Mouse (Mus musculus): Measurements from ENCODE around the gene Proser3.

Gene Proser3

DNA sequence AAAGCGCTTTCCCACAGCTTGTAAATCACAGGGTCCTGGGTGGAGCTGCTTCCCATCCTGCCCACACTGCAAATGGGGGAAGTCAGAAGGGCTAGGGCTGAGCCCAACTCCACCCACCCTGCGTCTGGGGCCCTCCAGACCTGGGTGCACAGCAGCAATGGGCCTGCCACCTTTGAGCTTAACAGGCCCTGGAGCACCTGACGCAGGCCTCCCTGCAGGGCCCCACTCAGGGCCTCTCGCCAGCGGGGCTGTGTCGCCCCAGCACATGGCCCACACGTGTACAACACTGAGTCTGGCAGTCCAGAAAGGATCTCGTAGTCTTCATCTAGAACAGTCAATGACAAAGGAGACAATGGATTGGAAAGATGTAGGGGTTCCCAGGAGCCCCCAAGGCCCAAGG, 27.9 kb upstream of the Proser3 start:
- no peak for DNase-seq (ENCODE audit: extremely low spot score)

DNA sequence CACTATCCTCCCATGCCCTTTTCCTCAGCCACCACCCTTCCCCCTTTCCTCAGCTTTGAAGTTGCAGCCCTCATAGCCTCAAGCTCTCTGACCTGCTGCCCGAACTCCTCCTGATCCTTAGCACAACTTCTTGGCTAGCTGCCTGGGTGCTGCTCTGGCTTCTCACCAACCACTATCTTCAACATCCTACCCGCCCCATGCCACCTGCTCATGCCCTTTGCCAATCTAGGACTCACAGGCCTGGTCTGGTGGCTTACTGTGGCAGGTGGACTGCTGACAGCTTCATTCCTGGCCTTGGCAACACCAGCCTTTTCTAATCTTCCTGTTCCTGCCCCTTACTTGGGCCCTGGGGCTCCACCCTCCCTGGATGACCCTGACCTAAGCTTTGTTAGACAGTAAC, 20.9 kb upstream of the Proser3 start:
- DNase-seq (ENCODE audit: extremely low spot score), result no peak

DNA sequence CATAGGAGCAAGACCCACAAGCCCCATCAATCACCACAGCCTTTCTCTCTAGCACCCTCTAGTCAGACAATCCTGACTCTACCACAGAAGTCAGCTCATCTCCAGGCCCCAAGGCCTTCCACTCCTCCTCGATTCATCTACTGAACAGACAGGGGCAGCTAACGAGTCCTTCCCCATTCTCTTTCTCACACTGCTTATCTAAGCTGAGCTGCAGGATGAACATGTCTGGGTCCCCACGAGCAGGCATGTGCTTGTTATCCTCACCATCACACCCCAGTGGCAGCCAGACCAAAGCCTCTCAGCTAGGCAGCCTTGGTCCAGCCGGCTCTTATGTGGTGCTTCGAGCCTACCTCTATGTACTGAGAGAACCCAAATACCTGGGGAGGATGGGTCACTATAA, 20.3 kb upstream of the Proser3 start:
- no peak for DNase-seq (ENCODE audit: extremely low spot score)

DNA sequence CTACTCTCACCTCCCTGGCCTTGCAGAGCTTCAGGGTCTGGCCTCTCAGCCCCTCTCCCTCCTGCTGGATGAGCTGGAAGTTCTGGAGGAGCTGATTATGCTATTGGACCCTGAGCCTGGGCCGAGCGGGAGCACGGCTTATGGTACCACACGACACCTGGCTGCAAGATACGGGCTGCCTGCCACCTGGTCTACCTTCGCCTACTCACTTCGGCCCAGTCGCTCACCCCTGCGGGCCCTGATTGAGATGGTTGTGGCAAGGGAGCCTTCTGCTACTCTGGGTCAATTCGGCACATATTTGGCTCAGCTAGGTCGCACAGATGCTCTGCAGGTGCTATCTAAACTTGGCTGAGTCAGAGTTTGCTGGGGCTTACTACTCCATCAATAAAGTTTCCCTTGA, 15.5 kb upstream of the Proser3 start:
- no peak for DNase-seq (ENCODE audit: extremely low spot score)

DNA sequence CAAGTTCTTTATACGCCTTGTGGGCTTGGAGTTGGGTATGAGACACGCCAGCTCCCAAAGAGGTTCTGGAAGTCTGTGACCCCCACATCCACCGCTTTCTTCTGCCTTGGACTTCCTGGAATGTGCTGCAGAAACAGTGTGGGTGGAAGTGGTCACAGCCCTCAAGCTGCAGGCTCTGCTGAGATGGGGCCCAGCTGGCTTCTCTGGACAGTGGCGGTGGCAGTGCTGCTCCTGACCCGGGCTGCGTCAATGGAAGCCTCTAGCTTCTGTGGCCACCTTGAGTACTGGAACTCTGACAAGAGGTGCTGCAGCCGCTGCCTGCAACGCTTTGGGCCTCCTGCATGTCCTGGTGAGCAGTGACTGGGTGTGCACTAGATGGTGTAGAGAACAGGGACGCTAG, 13.9 kb upstream of the Proser3 start:
- DNase-seq (ENCODE audit: extremely low spot score), result no peak

DNA sequence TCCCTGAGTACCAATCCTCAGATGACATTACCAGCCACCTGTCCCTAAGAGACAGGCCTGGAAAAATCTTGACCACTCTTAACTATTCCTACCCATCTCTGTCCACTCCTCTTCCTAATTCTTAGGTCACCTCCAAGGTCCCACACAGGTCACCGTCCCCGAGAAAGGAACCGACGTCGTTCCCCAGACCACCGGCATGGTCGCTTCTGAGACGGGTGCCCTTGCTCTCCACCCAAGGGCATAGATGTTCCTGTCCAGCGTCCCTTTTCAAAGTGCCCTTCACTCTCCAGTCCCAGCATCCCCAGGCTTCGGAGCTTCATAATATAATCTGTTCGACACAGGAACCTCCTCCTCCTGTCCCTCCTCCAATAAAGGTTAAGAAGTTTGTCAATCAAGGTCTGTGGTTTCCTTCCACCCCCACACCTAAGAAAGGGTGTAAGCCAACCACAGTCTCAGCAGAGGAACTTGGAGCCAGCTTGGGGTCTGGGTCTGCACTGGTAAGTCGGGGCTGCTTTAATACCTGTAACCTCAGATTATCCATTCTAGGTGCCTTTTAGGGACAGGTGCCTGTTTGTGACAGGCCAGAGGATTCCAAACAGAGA, 13.0 kb upstream of the Proser3 start, which contains the start of gene Igflr1:
Igflr1 (plus strand) TSS at position 458 of the 602 bp plus-strand sequence.
- no peak for DNase-seq (ENCODE audit: extremely low spot score)

DNA sequence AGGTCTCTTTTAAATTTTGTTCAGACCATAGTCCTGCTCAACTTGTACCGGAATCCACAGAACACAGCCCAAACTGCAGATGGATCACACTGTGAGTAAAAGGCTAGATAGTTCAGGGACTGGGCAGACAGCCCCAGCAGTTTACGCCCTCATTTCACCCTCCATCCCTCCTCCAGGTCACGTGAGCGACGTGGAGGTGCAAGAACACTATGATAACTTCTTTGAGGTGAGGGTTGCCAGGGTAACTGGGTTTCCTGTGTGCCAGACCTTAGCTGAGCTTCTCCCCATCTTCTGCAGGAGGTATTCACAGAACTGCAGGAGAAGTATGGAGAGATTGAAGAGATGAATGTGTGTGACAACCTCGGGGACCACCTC, 11.8 kb upstream of the Proser3 start:
- DNase-seq (ENCODE audit: extremely low spot score), result no peak

DNA sequence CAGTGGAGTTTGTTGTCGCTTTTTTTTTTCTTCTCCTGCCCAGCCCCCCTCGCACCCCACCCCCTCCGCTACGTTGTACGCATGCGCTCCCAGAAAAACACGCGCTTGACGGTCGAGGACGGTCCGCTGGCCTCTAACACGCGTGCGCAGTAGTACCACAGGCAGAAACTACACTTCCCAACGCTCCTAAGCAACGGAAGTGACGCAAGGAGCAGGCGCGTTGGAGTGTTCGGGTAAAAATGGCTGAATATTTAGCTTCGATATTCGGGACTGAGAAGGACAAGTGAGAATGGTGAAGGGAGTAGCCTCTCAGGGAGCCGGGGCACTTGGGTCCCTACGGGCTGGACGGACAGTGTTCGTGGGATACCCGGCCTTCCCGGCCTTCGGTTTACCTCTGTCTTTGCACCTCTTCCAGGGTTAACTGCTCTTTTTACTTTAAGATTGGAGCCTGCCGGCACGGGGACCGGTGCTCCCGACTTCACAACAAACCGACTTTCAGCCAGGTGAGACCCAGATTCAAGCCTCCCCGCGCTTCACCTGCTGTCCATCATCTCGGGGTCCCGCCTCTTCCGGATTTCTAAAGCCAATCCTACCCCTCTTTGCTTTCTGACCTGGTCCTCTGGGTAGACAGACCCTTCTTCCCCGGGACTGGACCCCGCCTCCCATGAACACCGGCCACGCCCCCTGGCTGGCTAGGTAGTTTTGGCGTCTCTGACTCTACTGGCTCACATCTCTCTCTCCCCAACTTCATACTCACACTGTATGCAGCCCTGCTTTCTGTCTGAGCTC, 11.2 kb upstream of the Proser3 start, which contains the start of the genes U2af1l4, Gm49396 and Psenen:
U2af1l4 (plus strand) TSS at position 185 of the 789 bp plus-strand sequence.
Gm49396 (plus strand) TSS at position 228 of the 789 bp plus-strand sequence.
Psenen (minus strand) TSS at position 511 of the 789 bp plus-strand sequence.
- DNase-seq (ENCODE audit: extremely low spot score), result peak; percentile 92

DNA sequence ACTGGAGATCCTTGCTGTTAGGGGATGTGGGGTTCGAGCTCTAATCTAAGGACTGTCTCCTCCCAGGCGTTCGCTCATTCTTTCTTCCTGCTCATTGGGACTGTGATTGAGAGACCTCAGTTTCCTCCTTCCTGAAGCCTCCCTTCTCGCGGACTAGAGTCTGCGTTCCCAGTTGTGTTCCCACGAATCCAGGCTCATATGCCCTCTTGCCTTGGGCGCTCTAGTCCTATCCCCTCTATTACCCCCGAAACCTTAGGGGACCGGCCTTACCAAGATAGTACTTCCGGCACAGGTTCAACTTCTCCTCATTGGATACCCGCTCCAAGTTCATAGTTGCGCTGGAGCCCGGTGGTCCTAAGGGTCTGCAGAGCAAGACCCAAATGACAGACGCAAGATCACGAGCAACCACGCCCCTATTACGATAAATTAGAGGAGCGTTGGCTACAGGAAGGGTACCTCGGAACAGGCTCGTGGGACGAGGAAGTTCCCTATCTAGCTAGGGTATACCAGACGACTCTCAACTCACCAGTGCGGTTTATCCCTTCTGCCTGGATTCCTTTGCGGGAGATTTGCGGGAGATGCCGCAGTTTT, 10.5 kb upstream of the Proser3 start:
- peak; percentile 37 for DNase-seq (ENCODE audit: extremely low spot score)

DNA sequence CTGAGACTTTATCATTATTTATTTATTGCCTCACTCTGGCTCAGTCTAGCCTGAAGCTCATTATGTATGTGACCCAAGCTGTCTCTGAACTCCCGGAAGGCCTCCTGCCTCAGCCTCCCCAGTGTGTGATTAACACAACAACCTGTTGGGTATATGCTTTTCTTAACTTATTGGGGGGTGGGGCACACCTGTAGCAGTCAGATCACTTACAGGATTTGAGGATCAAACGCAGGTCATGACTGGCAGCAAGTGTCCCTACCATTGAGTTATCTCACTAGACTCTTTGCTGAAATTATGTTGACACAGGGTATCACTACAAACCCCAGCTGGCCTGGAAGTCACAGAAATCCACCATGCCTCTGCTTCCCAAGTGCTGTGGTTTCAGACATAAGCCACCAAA, 8.2 kb upstream of the Proser3 start:
- DNase-seq (ENCODE audit: extremely low spot score), result no peak

DNA sequence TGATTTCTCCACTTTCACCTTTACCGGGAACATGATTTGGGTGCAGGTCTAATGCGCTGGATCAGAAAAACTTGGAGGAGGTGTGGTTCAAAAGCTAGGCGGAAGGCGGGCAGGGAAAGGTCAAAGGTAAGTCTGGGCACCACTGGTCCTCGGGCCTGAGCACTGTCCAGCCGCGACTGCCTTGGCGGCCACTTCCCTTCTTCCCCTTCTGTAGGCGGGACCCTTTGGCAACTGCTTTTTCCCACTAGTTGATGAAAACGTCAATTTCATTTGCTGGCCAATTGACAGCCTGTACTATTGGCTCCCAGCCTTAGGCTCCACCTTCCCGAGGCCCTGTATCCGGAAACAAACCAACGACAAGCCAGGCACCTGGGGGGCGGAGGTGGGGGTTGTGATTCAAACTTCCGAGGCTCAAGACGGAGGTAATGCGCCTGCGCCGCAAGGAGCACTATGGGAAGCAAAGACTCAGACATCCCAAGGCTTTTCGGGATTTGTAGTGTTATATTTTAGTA, 7.4 kb upstream of the Proser3 start, which contains the start of gene Lin37:
Lin37 (minus strand) TSS at position 396 of the 512 bp plus-strand sequence.
- peak; percentile 94 for DNase-seq (ENCODE audit: extremely low spot score)

DNA sequence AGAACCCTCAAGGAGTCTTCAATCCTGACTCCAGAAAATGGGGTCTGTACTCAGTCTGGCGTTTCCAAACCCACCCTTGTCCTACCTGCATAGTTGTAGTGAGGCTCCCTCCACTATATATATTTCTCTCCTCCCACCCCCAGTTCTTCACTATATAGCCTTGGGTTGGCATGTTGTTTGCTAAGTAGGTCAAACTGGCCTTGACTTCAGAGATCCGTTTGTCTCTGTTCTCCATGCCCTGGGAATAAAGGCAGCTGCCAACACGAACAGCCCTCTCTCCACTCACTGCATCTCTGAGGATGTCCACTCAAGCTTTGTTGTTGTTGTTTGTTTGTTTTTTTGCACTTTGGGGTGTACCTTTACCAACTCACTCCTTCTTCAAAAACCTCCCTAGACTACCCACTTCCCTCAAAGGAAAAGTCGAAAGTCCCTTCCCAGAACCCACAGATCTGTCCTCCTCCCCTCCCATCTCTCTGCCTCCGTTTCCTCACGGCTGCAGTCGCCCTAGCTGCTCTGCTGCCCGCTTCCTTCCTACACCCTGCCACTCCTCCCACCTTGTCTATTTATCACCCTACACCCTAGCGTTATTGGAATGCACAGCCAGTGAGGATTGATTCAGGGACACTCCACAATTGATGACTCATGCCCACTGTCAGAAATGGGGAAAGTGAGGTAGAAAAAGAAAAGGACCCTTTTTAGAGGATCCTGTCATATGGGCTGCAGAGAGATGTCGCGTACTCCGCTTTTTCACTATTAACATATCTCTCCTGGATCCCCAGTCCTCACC, 6.8 kb upstream of the Proser3 start:
- DNase-seq (ENCODE audit: extremely low spot score), result no peak

DNA sequence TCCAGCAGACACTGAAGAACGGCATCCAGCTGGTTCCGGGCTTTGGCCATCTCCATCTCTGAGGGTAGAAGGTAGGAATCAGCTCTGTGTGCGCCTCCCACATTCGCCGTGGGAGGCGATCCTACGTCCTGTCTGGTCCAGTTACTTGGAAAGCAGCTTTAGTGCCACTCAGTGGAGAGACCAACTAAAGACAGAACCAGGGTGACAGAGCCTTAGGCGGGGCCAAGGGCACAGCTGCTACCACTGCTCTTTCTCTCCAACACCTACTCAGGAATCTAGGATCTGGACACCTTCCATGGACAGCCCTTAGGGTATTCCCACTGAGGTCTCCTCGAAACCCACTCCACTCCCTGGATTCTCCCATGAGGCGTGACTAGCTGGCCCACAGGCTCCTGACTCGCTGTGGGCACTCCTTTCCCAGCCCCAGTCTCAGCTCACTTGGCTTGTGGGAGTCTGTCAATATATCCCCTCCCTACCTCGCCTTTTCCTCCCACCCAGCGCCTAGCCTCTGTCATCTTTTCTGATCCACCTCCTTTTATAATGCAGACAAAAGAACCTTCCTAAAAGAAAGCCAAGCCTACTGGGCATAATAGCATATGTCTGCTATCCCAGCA, 5.9 kb upstream of the Proser3 start:
- no peak for DNase-seq (ENCODE audit: extremely low spot score)

DNA sequence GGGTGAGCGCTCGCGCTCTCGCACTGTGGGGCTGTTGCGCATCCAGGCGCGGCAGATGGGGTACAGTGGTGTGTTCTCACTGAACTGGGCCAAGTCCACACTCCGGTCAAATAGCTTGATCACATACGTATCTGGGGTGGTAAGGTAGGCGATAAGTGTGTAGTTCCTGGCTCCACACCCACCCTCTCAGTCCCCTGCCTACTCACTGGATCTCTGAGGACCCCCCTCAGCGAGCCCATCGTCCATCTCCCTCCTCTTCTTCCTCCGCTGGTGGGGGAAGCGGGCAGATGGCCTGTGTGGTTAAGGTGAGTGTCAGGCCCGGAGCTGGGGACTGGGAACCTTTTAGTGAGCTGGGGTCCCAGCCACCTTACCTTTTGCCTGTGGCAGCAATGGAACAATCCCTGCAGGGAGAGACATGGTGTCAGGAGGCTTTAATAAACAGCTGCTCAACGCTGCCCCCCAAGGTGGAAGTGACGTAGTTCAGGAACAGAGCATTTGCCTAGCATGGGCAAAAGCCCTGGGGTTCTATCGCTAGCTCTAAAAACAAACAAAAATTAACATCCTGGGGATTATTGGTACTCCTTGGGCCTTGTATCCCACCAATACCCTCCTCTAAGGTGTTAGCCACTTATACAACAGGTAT, 4.9 kb upstream of the Proser3 start:
- DNase-seq (ENCODE audit: extremely low spot score), result no peak

DNA sequence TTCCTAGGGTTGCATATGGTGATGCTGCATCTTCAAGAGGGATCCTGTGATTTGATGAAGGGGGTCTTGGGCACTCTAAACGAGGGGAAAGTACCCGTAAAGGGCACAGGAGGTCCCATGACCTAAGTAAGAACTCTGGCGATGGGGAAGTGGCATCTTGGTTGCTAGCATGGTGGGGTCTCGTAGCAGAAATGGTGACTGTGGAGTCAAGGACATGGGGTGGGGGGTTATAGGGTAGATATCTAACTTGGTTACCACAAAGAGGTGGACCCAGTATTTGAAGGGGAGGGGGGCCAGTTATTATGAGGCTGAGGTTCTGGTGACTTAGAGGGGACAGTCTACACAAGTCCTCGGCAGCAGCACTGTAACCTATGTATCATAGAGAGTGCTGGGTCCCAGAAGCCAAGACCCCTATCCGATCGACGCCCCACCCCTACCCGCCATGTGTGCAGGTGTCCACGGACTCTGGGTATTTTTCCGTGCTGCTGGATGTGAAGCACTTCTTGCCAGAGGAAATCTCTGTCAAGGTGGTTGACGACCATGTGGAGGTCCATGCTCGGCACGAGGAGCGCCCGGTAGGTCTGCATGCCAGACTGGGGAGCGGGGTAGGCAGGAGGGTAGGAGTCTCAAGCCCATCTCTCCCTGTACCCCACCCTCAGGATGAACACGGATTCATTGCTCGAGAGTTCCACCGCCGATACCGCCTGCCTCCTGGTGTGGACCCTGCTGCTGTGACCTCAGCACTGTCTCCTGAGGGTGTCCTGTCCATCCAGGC, 1.9 kb upstream of the Proser3 start:
- no peak for DNase-seq (ENCODE audit: extremely low spot score)

DNA sequence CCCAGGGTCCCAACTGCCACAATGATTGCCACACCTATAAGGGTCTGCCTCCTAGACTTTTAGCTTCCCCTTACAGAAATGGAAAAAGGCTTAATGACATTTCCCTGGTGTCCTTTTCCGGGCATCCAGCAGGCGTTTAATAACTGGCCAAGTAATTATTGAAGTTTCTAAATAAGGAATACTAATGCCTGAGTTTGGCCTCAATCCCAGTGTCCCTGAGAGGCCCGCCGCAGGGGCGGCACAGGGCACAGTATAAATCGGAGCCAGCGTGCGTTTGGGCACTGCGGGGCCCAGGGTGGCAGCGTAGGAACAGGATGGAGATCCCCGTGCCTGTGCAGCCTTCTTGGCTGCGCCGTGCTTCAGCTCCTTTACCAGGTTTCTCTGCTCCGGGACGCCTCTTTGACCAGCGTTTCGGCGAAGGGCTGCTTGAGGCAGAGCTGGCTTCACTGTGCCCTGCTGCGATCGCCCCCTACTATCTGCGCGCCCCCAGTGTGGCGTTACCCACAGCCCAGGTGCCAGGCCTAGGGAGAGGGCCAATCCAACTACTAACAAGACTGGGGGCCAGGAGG, 1.0 kb upstream of the Proser3 start:
- no peak for DNase-seq (ENCODE audit: extremely low spot score)

DNA sequence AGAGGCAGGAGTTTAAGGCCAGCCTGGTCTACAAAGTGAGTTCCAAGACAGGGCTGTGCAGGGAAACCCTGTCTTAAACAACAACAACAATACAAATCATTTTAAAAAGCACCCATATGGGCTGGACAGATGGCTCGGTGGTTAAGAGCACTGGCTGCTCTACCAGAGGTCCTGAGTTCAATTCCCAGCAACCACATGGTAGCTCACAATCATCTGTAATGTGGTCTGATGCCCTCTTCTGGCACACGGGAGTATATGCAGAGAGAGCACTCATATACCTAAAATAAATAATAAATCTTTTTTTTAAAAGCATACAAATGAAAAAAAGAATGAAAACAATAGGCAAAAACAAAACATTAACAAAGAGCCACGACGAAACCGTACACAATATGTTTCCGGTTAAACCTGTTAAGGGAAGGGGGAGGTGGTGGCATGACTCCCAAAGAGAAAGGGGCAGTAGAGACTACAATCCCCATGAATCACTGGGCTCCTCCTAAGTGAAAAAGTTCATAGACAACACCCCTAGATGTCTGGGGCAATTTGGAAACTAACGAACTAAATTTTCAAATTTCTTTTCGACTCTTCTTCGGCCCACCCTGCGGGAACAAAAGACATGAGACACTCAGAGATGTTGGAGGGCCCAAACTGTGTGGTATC, 526 bp downstream of the Proser3 start:
- no peak for DNase-seq (ENCODE audit: extremely low spot score)

DNA sequence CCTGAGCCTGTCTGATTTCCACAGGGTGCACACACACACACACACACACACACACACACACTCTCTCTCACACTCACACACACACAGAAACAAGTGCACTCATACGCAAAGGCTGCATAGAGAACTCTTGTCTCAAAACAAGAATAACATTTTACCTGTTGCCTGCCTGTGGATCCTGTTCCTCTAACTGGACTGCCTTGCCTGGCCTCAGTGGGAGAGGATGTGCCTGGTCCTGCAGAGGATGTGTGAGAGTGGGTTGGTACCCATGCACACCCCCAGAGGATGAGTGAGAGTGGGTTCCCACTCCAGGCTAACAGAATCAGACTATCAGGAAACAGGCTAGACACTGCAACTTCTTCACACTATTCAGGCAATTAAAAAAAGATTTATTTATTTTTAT, 1.5 kb downstream of the Proser3 start:
- no peak for DNase-seq (ENCODE audit: extremely low spot score)

DNA sequence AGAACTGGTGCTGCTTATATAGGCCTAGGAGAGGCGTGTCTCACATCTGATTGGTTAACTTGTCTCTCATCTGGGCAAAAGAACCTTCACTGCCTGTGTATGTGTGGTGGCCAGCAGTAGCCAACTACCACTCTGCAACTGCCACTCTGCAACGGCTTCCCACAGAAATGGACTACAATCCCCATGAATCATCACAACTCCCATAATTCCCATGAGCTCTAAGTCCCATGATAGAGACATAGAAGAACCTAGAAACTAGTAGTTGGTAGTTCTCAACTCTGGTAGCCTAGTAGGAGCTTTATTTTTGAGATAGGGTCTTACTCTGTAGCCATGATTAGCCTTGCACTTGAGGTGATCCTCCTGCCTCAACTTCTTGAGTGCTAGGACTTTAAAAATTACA, 2.2 kb downstream of the Proser3 start:
- no peak for DNase-seq (ENCODE audit: extremely low spot score)
